Mouse (Mus musculus) cortical plate, adult 2 months (tissue): ENCODE data around the gene Znfx1. TPM values are rescaled to one million over a fixed set of nuclear protein-coding genes. Genes with fewer than 3 reads are reported as not detected.

Source experiments
- H3K27ac ChIP-seq: fragments of 200-500 bp; 2 replicates; pipeline ENCODE4 v1.5.1; 2012; ENCODE audit warnings: low read length, control low read depth, inconsistent platforms; ENCODE audit not compliant: insufficient read depth
- H3K4me1 ChIP-seq: fragments of 200-500 bp; 2 replicates; pipeline ENCODE4 v1.6.1; 2011; ENCODE audit warnings: low read length; ENCODE audit not compliant: control insufficient read depth, insufficient read depth
- H3K4me3 ChIP-seq: fragments of 200-500 bp; 2 replicates; pipeline ENCODE4 v1.5.1; 2011; ENCODE audit warnings: mild to moderate bottlenecking, low read length, control low read depth; ENCODE audit not compliant: insufficient read depth
- CTCF ChIP-seq: fragments of 200-500 bp; IDR thresholded peaks from 2 replicates; pipeline ENCODE4 v1.5.1; 2011; ENCODE audit warnings: mild to moderate bottlenecking, control low read depth, low read length; ENCODE audit not compliant: insufficient read depth; ENCODE audit errors: extremely low read depth
- POLR2A ChIP-seq: fragments of 200-500 bp; IDR thresholded peaks from 2 replicates; pipeline ENCODE4 v1.6.1; 2011; ENCODE audit warnings: mild to moderate bottlenecking, low read length, control low read depth; ENCODE audit not compliant: insufficient read depth; ENCODE audit errors: extremely low read depth
- polyA plus RNA-seq: library from polyadenylated mRNA; depleted of rRNA; stranded (reverse); fragments of >200 nt; gene quantifications from 2 replicates; pipeline ENCODE4 v1.2.3, GENCODE M21; 2012

Znfx1 gene
- polyA plus RNA-seq, 1 experiment: 37.1 TPM

- no peak overlapping the region for H3K4me3 ChIP-seq
- H3K27ac ChIP-seq: no peak overlapping the region
- peaks cover 4% of the 10 kb centered on the region for H3K4me1 ChIP-seq
- TF ChIP-seq CTCF: no peak
- no peak for TF ChIP-seq POLR2A
Observed at GRCm38 (mm10) chr2:167074587-167074986, 11.8 kb upstream of the Znfx1 start.

- Histone ChIP-seq H3K27ac (peak overlapping the region; percentile 31; the same call in 1 of the 2 replicates), H3K4me1 (no peaks in the 10 kb centered on the region), H3K4me3 (peak overlapping the region; percentile 59)
- TF ChIP-seq POLR2A (peak; percentile 85), CTCF (peak; percentile 100)
Observed at GRCm38 (mm10) chr2:167071641-167072601, 9.1 kb upstream of the Znfx1 start.

- Histone ChIP-seq H3K4me1 (no peaks in the 10 kb centered on the region), H3K4me3 (peak overlapping the region; percentile 59), H3K27ac (peak overlapping the region; percentile 16; the same call in 1 of the 2 replicates)
- TF ChIP-seq CTCF (no peak), POLR2A (no peak)
Observed at GRCm38 (mm10) chr2:167071266-167071640, 8.4 kb upstream of the Znfx1 start.

GRCm38 (mm10) chr2:167070341-167070740 is 7.5 kb upstream of the Znfx1 start:
- TF ChIP-seq CTCF: no peak
- no peak for TF ChIP-seq POLR2A
- Histone ChIP-seq H3K4me1 (no peaks in the 10 kb centered on the region), H3K27ac (no peak overlapping the region), H3K4me3 (no peak overlapping the region)

GRCm38 (mm10) chr2:167067575-167067974 is 4.8 kb upstream of the Znfx1 start:
- no peak overlapping the region for H3K4me3 ChIP-seq
- TF ChIP-seq POLR2A (no peak), CTCF (no peak)
- H3K27ac ChIP-seq: no peak overlapping the region
- H3K4me1 ChIP-seq: peaks cover 6% of the 10 kb centered on the region

- Histone ChIP-seq H3K4me1 (peaks cover 6% of the 10 kb centered on the region), H3K4me3 (no peak overlapping the region), H3K27ac (no peak overlapping the region)
- TF ChIP-seq POLR2A (no peak), CTCF (no peak)
Observed at GRCm38 (mm10) chr2:167066528-167067516, 4.0 kb upstream of the Znfx1 start.

GRCm38 (mm10) chr2:167066031-167066430 is 3.2 kb upstream of the Znfx1 start:
- TF ChIP-seq CTCF (no peak), POLR2A (no peak)
- Histone ChIP-seq H3K4me3 (no peak overlapping the region), H3K4me1 (peaks cover 6% of the 10 kb centered on the region), H3K27ac (no peak overlapping the region)

- TF ChIP-seq CTCF (no peak), POLR2A (no peak)
- Histone ChIP-seq H3K4me1 (peaks cover 7% of the 10 kb centered on the region), H3K27ac (no peak overlapping the region), H3K4me3 (peak overlapping the region; percentile 27)
Observed at GRCm38 (mm10) chr2:167064601-167065295, 1.9 kb upstream of the Znfx1 start.
